Mouse (Mus musculus) cerebellum, adult 2 months (tissue): Measurements from ENCODE around the gene Cadm1. TPM values are rescaled to one million over a fixed set of nuclear protein-coding genes. Genes with fewer than 3 reads are reported as not detected.

Experiments used
- DNase-seq, 2 experiments: peaks; one replicate each; pipeline ENCODE4 v3.0.0; 2021
- H3K27ac ChIP-seq: fragments of 200-500 bp; 2 replicates; pipeline ENCODE4 v1.5.1; 2012; ENCODE audit warnings: low read length, control low read depth, inconsistent platforms; ENCODE audit not compliant: insufficient read depth
- H3K27me3 ChIP-seq: fragments of 200-500 bp; 2 replicates; pipeline ENCODE4 v1.6.1; 2012; ENCODE audit warnings: inconsistent platforms, mild to moderate bottlenecking, low read length, moderate library complexity; ENCODE audit not compliant: control insufficient read depth, insufficient read depth
- H3K4me1 ChIP-seq: fragments of 200-500 bp; 2 replicates; pipeline ENCODE4 v1.6.1; 2011; ENCODE audit warnings: low read length; ENCODE audit not compliant: control insufficient read depth, insufficient read depth
- H3K4me3 ChIP-seq: fragments of 200-500 bp; replicated peaks from 2 replicates; pipeline ENCODE3; 2011; ENCODE audit warnings: mild to moderate bottlenecking, low read depth, low read length, control low read depth; ENCODE audit not compliant: insufficient read depth
- CTCF ChIP-seq: fragments of 200-500 bp; IDR thresholded peaks from 2 replicates; pipeline ENCODE4 v1.5.1; 2011; ENCODE audit warnings: low read depth, mild to moderate bottlenecking, control low read depth, low read length, moderate library complexity, borderline replicate concordance; ENCODE audit not compliant: insufficient read depth
- POLR2A ChIP-seq: fragments of 200-500 bp; IDR thresholded peaks from 2 replicates; pipeline ENCODE4 v1.6.1; 2011; ENCODE audit warnings: low read length, control low read depth, borderline replicate concordance; ENCODE audit not compliant: insufficient read depth
- WGBS: fragments of 180-500 bp; shearing (Covaris S2); methylation state at CpG from one replicate; pipeline ENCODE4 v1.1.7; 2018; 5-methylcytosine and 5-hydroxymethylcytosine counted together
- polyA plus RNA-seq: library from polyadenylated mRNA; depleted of rRNA; stranded (reverse); fragments of >200 nt; gene quantifications from 2 replicates; pipeline ENCODE4 v1.2.3, GENCODE M21; 2012

Gene Cadm1
- polyA plus RNA-seq, 1 experiment: 55.9 TPM

DNA sequence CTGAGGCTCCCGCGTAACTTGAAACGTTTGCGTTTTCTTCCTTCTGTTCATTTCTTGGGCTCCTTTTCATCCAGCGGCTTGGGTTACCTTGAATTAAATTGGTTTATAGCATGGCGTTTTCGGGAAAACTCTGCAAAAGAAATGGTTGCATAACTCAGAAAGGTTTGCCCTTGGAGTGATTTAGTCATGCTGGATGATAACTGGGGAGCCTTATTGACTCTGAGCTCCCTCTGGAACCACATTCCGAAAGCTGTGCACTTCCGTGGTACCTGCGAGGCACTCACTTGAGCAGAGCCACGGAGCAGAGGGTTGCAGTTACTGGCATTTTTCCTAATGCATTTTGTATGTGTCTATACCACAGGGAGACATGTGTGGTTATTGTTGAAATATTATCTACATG lies 71.6 kb downstream of the Cadm1 start:
- Histone ChIP-seq H3K27me3 (no peaks in the 10 kb centered on the region), H3K4me3 (no peak overlapping the region), H3K4me1 (peaks cover 7% of the 10 kb centered on the region), H3K27ac (no peak overlapping the region)
- no peak for TF ChIP-seq POLR2A
- no peak for TF ChIP-seq CTCF
- no peak for DNase-seq
- WGBS: 91% methylated on average over 11 of the region's 11 CpGs

- no peak overlapping the region for H3K4me3 ChIP-seq
- TF ChIP-seq CTCF: no peak
- no peak for TF ChIP-seq POLR2A
- H3K27ac ChIP-seq: no peak overlapping the region
- no peaks in the 10 kb centered on the region for H3K27me3 ChIP-seq
- no peak for DNase-seq
- H3K4me1 ChIP-seq: peaks cover 8% of the 10 kb centered on the region
- WGBS: 81% methylated on average over 4 of the region's 4 CpGs
Measured at GRCm38 (mm10) chr9:47603971-47604370, 74.0 kb downstream of the Cadm1 start.

DNA sequence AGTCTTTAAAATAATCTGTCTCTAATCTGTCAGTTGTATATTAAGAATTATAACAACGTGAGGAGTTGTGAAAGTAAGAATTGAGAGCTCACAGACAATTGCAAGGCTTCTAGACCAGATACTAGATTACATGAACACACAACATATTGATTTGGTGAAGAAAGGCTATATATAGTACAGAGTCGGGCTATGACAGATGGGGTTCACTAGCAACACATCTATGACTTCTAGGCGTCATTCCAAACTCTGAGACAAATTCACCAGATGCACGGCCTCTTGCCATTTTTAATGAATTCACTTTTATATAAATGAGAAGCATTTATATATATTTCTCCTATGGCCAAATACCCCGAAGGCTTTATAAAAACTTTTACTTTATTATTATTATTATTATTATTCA lies 75.7 kb downstream of the Cadm1 start:
- Histone ChIP-seq H3K27me3 (no peaks in the 10 kb centered on the region), H3K27ac (no peak overlapping the region), H3K4me3 (no peak overlapping the region), H3K4me1 (peaks cover 8% of the 10 kb centered on the region)
- TF ChIP-seq CTCF (no peak), POLR2A (no peak)
- DNase-seq: peak in 1 of 2 experiments; percentile 45
- WGBS: 27% methylated on average over 5 of the region's 5 CpGs

GRCm38 (mm10) chr9:47608441-47608840 lies 78.5 kb downstream of the Cadm1 start:
- H3K27ac ChIP-seq: no peak overlapping the region
- H3K4me3 ChIP-seq: no peak overlapping the region
- no peak for TF ChIP-seq CTCF
- no peak for TF ChIP-seq POLR2A
- H3K27me3 ChIP-seq: no peaks in the 10 kb centered on the region
- H3K4me1 ChIP-seq: peaks cover 10% of the 10 kb centered on the region
- WGBS: 96% methylated on average over 7 of the region's 7 CpGs
- no peak for DNase-seq

GRCm38 (mm10) chr9:47608921-47609320 lies 78.9 kb downstream of the Cadm1 start:
- Histone ChIP-seq H3K27ac (no peak overlapping the region), H3K4me1 (peaks cover 10% of the 10 kb centered on the region), H3K4me3 (no peak overlapping the region), H3K27me3 (no peaks in the 10 kb centered on the region)
- WGBS: 33% methylated on average over 6 of the region's 6 CpGs
- TF ChIP-seq CTCF (no peak), POLR2A (no peak)
- no peak for DNase-seq

DNA sequence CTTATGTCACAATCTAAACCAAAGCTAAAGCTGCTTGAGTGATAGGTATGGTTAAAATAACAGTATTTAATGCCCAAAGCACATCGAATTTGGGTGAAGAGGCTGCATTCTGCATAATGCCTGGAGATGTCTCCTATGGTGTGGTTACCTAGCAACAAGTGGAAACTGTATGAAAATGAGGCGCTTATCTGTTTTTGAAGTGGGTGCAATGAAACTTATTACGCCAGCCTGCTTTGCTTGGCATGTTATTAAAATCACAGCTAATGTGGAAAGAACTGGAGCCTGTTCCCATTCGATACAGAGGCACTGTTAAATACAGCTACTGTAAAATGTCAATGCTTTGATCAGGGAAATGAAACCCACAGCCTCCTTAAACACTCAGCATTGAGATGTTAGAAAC lies 79.5 kb downstream of the Cadm1 start:
- H3K4me1 ChIP-seq: peaks cover 10% of the 10 kb centered on the region
- no peak overlapping the region for H3K4me3 ChIP-seq
- TF ChIP-seq CTCF: no peak
- TF ChIP-seq POLR2A: no peak
- H3K27me3 ChIP-seq: no peaks in the 10 kb centered on the region
- no peak for DNase-seq
- no peak overlapping the region for H3K27ac ChIP-seq
- 85% methylated on average over 4 of the region's 4 CpGs for WGBS

DNA sequence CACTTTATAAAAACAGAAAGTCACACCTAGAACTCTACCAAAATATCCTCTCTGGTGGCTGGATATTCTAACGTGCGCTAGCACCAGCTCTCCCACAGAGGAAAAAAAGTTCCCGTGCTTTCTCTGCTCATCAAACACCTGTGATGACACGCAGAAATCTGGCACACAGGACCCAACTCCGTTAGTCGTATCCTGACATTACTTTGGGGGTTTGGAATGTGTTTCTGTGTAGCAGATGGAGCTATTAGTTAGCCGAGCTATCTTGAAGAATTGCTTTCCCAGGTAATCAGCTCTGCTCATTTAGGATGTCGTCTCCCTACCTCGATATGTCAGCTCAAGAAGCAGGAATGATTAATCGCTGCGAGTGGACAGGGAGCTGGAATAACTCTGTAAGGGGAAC lies 80.3 kb downstream of the Cadm1 start:
- peak in 1 of 2 experiments; percentile 55 for DNase-seq
- 19% methylated on average over 11 of the region's 11 CpGs for WGBS

DNA sequence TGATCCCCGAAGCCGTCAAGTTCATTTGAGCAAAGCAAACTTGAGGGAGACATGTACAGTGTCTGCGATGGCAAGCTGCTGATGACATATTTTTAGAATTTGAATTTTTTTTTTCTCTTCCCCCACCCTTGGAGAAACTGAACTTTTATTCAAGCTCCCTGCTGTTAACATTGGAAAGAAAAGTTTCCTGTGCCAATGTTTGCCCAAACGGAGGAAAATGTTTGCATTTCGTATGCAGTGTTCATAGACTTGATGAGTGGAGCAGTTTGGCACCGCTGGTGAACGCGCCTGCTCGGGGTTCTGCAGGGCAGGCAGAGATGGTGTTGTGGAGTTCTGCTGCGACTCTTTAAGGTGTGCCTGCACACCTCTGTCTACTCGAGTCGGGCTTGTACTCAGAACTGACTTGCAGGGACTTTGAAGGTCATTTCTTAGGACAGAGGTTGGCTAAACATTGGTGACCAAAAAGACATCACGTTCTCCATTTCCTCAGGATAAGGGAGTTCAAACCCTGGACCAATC lies 83.0 kb downstream of the Cadm1 start:
- Histone ChIP-seq H3K4me1 (peaks cover 15% of the 10 kb centered on the region), H3K27ac (no peak overlapping the region)
- no peak for DNase-seq

More for the DNA sequence above, 80.3 kb downstream of the Cadm1 start:
- no peaks in the 10 kb centered on the region for H3K27me3 ChIP-seq
- H3K4me3 ChIP-seq: no peak overlapping the region
- H3K27ac ChIP-seq: no peak overlapping the region
- H3K4me1 ChIP-seq: peaks cover 14% of the 10 kb centered on the region
- TF ChIP-seq CTCF (no peak), POLR2A (no peak)

More for the DNA sequence above, 83.0 kb downstream of the Cadm1 start:
- TF ChIP-seq CTCF (no peak), POLR2A (no peak)
- 82% methylated on average over 13 of the region's 13 CpGs for WGBS
- H3K27me3 ChIP-seq: no peaks in the 10 kb centered on the region
- H3K4me3 ChIP-seq: no peak overlapping the region
